Mouse (Mus musculus) adrenal gland, adult 8-10 months (tissue): ENCODE results near the gene Nmur2. TPM values are rescaled to one million over a fixed set of nuclear protein-coding genes. Genes with fewer than 3 reads are reported as not detected.

ENCODE experiments used
- DNase-seq: peaks from one replicate; pipeline ENCODE4 v3.0.0; 2022
- total RNA-seq, 4 experiments: library from RNA; stranded (reverse); gene quantifications; 2 replicates each; pipeline ENCODE4 v1.2.4; 2022

The Nmur2 gene
- total RNA-seq = not detected

GRCm38 (mm10) chr11:56040917-56041316 lies at the start of gene Nmur2:
Gene Nmur2 (minus strand): TSS chr11:56041010.
- no peak for DNase-seq

DNA sequence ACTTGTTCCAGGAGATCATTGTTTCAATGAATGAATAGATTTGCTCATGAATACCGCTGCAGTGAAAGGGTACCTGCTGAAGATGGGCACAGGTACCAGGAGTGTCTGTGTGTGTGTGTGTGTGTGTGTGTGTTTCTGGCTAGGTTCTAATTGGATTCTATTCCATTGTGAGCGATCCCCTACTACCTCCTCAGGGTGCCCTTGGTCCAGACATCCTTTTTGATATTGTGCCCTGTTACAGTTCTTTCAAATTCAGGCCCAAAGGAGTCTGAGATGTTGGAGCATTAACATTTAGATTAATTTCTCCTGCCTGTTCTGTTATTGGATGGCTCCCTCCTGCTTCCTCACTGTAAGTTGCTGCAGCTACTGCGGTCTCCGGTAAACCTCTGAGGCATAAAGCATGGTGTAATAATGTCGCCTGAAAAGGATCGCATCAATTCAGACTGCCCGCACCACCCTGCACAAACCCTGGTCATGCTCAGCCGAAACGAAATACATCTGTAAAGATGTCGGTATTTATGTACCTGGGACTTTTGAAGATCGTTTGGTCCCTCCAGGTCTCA lies 48.4 kb upstream of the Nmur2 start:
- DNase-seq = no peak

DNA sequence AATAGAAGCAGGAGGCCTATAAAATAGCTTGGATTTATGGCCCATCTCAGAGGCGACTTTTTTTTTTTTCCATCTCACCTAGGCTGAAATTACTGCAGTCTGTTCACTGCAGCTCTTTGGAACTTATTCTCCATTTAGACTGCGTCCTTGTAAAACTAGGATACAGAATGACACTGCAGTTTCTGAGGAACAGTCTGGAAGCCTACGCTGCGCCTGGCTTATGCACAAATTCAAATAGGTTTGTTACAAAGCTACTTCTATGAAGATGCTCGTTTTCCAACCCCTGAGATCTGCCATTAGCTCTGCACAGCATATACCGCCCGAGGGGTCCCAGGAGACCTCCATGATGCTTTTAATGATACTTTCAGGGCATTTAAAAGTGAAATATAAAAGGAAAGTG lies 31.3 kb upstream of the Nmur2 start:
- DNase-seq = no peak

DNA sequence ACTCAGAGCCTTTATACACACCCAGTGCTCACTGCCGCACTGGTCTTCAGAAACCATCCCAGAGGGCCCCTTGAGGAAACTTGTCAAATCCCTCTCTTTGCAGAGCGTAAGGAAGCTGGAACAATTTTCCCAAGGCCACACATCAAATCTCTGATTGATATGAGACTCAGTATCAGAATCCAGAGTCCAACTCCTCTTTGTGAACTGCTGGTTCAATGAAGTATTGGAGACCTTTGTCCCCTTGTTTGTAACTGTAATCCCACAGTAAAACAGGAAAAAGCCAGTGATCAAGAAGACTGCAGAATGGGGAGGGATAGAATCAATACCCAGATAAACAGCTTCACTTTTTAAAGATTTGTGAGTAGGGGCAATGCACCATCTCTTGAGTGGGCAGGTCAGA lies 28.8 kb upstream of the Nmur2 start:
- DNase-seq = no peak

- DNase-seq = no peak
Observed at GRCm38 (mm10) chr11:56065147-56065546, 24.3 kb upstream of the Nmur2 start.

- no peak for DNase-seq
Observed at GRCm38 (mm10) chr11:56064575-56064974, 23.8 kb upstream of the Nmur2 start.

GRCm38 (mm10) chr11:56059236-56059635 lies 18.4 kb upstream of the Nmur2 start:
- no peak for DNase-seq

DNA sequence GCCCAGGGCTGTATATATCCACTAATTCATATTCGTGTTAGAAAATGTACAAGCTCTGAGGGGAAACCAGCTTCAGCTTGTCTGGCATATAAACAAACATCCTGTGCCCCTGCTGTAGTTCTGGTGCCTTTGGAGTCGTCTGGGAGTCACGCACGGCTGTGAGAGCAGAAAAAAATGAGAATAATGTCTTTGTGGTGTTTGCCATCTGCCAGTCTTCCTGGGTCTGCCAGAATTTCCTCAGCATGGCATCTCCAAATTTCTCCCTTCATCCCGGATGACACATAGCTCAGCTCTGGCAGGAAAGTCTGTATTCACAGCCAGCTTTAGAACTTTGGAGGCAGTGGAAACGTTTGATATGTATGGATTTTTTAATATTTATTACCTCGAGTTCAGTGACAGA lies 13.6 kb upstream of the Nmur2 start:
- no peak for DNase-seq

GRCm38 (mm10) chr11:56026854-56027253 lies 14.0 kb downstream of the Nmur2 start:
- DNase-seq = no peak

- DNase-seq = no peak
Observed at GRCm38 (mm10) chr11:56025746-56026570, 14.9 kb downstream of the Nmur2 start.

DNA sequence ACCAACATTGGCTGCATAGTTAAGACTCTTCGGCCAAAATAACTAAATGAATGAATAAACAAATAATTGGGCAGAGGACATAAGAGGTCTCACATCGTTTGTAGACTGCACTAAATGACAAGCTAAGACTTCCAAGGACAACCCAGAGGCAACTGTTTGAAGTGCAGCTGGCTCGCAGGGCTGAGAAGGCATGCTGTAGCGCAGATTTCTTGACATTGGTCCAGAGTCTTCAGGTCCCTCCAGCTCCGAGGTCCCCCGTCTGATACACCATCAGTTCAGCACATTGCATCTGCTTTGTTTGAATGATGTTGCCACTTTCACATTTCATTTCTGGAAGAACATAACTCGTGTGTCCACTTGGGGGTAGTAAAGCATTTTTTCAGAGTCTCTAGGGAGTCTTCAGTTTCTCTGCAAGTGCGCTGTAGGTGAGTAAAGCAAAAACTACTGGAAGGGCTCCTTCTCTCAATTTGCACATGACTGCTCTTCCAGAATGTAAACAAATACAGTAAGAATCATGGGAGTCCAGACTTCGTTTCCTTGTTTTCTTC lies 27.2 kb downstream of the Nmur2 start:
- DNase-seq = no peak

DNA sequence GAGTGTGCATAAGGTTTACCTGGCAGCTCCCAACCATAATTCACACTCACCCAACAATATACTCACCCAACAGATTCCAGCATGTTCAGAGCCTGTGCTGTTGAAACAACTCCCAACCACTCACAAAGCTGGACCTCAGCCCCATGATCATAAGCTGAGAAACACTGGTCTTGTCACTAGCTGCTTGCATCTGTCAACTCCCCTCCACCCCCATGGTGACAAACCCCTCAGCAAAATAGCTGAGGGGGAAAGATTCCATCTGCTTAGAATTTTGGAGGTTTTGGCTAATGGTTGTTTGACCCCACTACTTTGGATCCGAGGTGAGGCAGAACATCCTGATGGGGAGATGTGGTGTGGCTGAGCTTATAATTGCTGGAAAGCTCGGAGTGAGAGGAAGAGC lies 28.4 kb downstream of the Nmur2 start:
- DNase-seq = no peak

DNA sequence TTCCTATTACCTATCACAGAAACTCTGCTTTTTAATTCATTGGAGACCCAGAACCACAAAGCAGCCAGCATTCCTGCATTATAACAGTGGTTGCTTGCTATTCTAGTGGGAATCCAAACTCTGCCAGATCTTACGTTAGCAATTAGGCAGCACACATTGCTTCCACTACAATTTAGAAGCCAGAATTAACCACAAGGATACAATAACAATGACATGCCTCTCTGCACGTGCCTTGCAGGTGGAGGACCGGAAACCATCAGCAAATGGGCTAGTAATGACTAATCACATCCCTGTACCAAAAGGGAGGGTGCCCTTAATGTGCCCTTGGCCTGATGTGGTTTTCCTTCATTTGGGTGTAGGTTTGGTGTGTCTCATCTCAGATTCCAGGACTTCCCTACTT lies 32.5 kb downstream of the Nmur2 start:
- DNase-seq = no peak

DNA sequence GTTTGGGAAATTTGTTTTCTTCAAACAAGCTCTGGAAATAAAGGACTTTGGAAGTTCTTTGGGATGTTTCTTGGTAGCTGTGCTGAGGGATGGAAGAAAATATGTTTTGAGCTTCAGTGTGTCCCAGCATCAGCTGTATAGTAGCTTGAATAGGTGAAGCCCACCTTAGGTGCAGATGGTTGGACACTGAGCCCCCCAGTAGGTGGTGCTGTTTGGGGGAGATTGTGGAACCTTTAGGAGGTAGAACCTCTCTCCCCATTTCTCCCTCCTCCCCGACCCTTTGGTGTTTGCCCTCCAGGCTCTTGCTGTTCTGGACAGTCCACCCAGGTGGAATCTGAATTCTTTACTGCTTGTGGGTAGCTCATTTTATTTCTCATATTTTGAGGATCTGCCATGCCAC lies 48.0 kb downstream of the Nmur2 start:
- no peak for DNase-seq

DNA sequence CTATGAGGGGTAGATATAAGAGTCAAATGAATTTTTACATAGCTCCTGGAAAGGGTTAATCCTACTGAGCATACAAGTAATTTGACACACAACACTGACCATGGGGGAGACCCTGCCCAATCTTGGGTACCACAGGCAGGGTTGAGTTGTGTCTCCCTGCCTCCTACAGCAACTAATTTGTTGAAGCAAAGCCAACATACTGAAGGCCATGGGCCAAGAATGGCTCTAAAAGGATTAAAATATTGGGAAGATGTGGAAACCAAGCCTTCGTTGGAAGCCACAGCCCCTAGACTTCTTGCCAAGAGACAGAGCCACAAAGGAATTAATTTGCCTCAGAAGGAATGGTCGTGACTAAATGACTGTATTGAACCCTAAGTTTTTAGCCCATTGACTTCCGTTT lies 48.7 kb downstream of the Nmur2 start:
- DNase-seq = no peak

DNA sequence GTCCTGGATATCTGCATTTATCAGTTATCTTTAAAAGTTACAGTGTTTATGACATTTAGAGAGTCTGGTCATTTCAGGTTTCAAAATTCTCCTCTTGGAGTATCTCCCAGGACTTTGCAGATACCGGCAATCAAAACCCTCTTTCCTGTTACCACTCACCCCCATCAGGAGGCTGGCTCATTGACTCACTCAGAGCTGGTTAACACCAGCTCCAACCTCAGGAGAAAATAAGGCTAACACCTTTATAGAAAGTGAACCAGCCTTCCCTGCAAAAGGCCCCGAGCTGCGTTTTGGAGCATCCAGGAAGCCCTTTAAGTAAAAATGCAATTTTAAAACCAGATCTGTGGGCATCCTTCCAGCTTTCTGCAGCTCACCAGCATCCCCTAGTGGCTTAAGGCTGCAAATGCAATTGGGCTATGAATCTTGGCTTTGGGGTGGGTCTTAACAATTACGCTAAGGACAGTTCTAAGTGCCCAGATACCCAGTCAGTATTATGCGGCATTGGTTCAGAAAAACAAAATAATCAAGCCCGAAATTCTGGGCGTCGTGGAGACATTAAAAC lies 49.2 kb downstream of the Nmur2 start:
- no peak for DNase-seq

GRCm38 (mm10) chr11:55984643-55985042 lies 56.2 kb downstream of the Nmur2 start:
- no peak for DNase-seq

DNA sequence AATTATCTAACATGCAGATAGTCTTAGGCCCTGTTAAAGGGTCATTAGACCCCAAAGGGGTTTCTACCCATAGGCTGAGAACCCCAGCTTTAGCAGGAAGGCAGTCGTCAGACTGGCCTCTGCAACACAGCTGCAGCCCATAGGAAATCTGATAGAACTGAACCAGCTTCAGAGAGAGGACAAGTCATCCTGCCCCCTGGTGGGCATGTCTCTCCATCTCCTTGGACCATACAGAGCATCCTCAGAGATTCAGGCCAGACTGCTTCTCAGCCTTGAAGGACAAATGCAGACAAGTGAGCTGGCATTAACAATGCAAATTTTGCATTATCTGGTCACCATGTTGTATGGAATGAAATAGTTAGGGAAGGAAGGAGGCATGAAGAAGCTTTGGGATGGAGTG lies 59.2 kb downstream of the Nmur2 start:
- DNase-seq = no peak

DNA sequence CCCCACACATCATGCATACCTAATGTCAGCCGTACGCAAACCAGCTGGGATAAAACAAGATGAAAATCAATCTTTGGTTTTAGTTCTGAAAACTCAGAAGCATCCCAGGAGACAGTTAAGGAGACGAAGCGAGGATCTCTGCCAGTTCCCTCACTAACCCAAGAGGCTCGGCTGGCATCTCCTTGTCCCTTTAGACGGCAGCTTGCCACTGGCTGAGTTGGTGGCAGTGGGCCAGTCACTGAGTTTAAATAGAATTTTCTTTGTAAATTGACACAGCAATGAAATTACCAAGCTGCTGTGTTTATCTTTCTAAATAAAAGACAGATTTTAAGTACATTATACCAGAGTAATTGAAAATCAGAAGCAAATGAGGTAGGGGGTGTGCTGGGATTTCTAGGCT lies 62.7 kb downstream of the Nmur2 start:
- DNase-seq = no peak
